Mouse (Mus musculus) liver, embryonic 14.5 days (tissue): Measurements from ENCODE around the gene Layn.

Experiments
- CTCF ChIP-seq: IDR thresholded peaks from 2 replicates; pipeline ENCODE4 v1.5.1; 2016; ENCODE audit warnings: antibody characterized with exemption, low read depth, control low read depth
- EP300 ChIP-seq: IDR thresholded peaks from 2 replicates; pipeline ENCODE4 v1.6.1; 2016; ENCODE audit warnings: antibody characterized with exemption, low read depth

DNA sequence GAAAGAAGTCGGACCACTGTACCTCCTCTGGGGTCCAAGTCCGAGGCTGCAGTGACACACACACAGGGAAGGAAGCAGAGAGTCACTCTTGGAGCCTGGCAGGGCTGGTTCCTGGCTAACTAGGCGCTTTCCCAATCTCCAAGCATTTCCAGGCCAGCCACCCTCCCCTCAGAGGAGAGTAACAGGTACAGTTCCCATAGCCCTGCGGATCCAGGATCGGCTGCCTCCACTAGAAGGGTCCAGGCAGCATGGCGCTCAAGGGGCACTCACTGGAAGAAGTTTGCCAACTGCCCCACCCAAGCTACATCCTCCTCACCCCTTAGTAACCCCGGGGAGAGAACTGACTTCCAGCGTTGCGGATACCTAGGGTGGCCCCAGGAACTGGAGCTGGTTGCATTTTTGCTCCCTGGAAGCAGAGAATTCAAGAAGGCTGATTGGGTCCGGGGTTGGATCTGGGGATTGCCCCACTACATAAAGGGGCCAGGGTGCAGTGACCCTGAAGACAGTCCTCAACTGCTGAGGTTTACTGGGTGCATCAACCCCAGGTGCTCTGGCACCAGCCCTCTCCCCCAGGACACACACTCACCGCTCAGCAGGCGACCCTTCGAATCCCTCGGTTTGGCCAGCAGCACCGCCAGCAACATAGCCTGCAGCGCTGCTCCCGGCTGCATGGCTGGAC is 455 bp downstream of the Layn start:
- TF ChIP-seq CTCF (no peak), EP300 (no peak)
